Mouse (Mus musculus) liver, postnatal 0 days (tissue): ENCODE measurements around the gene Farsa. TPM values are rescaled to one million over a fixed set of nuclear protein-coding genes. Genes with fewer than 3 reads are reported as not detected.

Source experiments
- ATAC-seq: fragments of 200-750 bp; cut with Nextera tagmentation; 2 replicates; pipeline ENCODE4 v1.8.0; 2017; ENCODE audit warnings: mild to moderate bottlenecking, moderate library complexity
- DNase-seq: peaks from one replicate; pipeline ENCODE4 v3.0.0-alpha.2; 2016
- H3K27ac ChIP-seq: fragments of 300-500 bp; sonication (generic); 2 replicates; pipeline ENCODE4 v1.5.1; 2014; ENCODE audit warnings: antibody characterized with exemption, moderate library complexity, mild to moderate bottlenecking, low read depth
- H3K27me3 ChIP-seq: fragments of 300-500 bp; sonication (generic); 2 replicates; pipeline ENCODE4 v1.6.1; 2014; ENCODE audit warnings: low read length, control low read depth, mixed read lengths; ENCODE audit not compliant: insufficient read depth
- H3K36me3 ChIP-seq: fragments of 300-500 bp; sonication (generic); replicated peaks from 2 replicates; pipeline ENCODE4 v1.6.1; 2014; ENCODE audit warnings: mild to moderate bottlenecking, control low read depth, low read length, moderate library complexity, mixed read lengths; ENCODE audit not compliant: insufficient read depth
- H3K4me1 ChIP-seq: fragments of 300-500 bp; sonication (generic); 2 replicates; pipeline ENCODE4 v1.6.1; 2014; ENCODE audit warnings: antibody characterized with exemption, mild to moderate bottlenecking, control low read depth; ENCODE audit not compliant: insufficient read depth
- H3K4me2 ChIP-seq: fragments of 300-500 bp; sonication (generic); 2 replicates; pipeline ENCODE4 v1.6.1; 2014; ENCODE audit warnings: low read depth, mild to moderate bottlenecking, low read length, moderate library complexity, mixed read lengths
- H3K4me3 ChIP-seq: fragments of 300-500 bp; sonication (generic); 2 replicates; pipeline ENCODE4 v1.5.1; 2014; ENCODE audit warnings: low read depth, low read length
- H3K9ac ChIP-seq: fragments of 300-500 bp; sonication (generic); replicated peaks from 2 replicates; pipeline ENCODE4 v1.6.1; 2014; ENCODE audit warnings: mild to moderate bottlenecking, moderate library complexity
- H3K9me3 ChIP-seq: fragments of 300-500 bp; sonication (generic); 2 replicates; pipeline ENCODE4 v1.6.1; 2016; ENCODE audit warnings: mild to moderate bottlenecking, control low read depth, low read length, mixed read lengths
- CTCF ChIP-seq: sonication (generic); IDR thresholded peaks from 2 replicates; pipeline ENCODE4 v1.5.1; 2016; ENCODE audit warnings: antibody characterized with exemption, low read depth
- EP300 ChIP-seq: IDR thresholded peaks from 2 replicates; pipeline ENCODE4 v1.6.1; 2016; ENCODE audit warnings: antibody characterized with exemption, low read depth, mild to moderate bottlenecking
- WGBS: fragments of 180-500 bp; shearing (Covaris S2); extraction: QIAGEN DNeasy Blood & Tissue Kit; methylation state at CpG from one replicate; pipeline ENCODE4 v1.1.7; 2014; ENCODE audit not compliant: insufficient replicate concordance; 5-methylcytosine and 5-hydroxymethylcytosine counted together
- polyA plus RNA-seq: library from polyadenylated mRNA; unstranded; fragments of >200 nt; fragmentation: Nextera tagmentation; extraction: Ambion mirVana; gene quantifications from 2 replicates; pipeline ENCODE4 v1.2.1, GENCODE M21; 2015

The Farsa gene
- polyA plus RNA-seq, result 30.3 and 33.6 TPM in 2 replicates

- H3K27me3 ChIP-seq, result no peaks in the 10 kb centered on the region
- peak within 1 kb of the TSS; percentile 89 for H3K4me3 ChIP-seq
- H3K9me3 ChIP-seq, result no peaks in the 10 kb centered on the region
- peaks cover 14% of the 10 kb centered on the region for H3K4me1 ChIP-seq
- peak within 1 kb of the TSS; percentile 87 for H3K4me2 ChIP-seq
- TF ChIP-seq EP300 (no peak), CTCF (no peak)
- ATAC-seq (peak; percentile 96), DNase-seq (peak; percentile 94)
- peak within 1 kb of the TSS; percentile 92 for H3K27ac ChIP-seq
- WGBS, result 1% methylated on average over 39 of the region's 39 CpGs
- peaks cover 26% of the 10 kb centered on the region for H3K36me3 ChIP-seq
- H3K9ac ChIP-seq, result peak within 1 kb of the TSS; percentile 83
Measured at GRCm38 (mm10) chr8:84856864-84857441, at the start of gene Farsa. Gene Farsa (plus strand): TSS chr8:84856989.

GRCm38 (mm10) chr8:84809109-84809940 lies 47.5 kb upstream of the Farsa start:
- Histone ChIP-seq H3K4me2 (no peak overlapping the region), H3K4me3 (no peak overlapping the region), H3K27me3 (peaks cover 16% of the 10 kb centered on the region), H3K9ac (no peak overlapping the region), H3K36me3 (no peaks in the 10 kb centered on the region), H3K9me3 (no peaks in the 10 kb centered on the region), H3K27ac (no peak overlapping the region), H3K4me1 (peaks cover 7% of the 10 kb centered on the region)
- DNase-seq (no peak), ATAC-seq (no peak)
- no peak for TF ChIP-seq EP300
- TF ChIP-seq CTCF, result no peak
- 70% methylated on average over 12 of the region's 12 CpGs for WGBS

GRCm38 (mm10) chr8:84809941-84810280 lies 46.9 kb upstream of the Farsa start:
- 76% methylated on average over 5 of the region's 5 CpGs for WGBS
- TF ChIP-seq CTCF (no peak), EP300 (no peak)
- no peak overlapping the region for H3K27ac ChIP-seq
- no peaks in the 10 kb centered on the region for H3K36me3 ChIP-seq
- H3K9me3 ChIP-seq, result no peaks in the 10 kb centered on the region
- H3K4me3 ChIP-seq, result no peak overlapping the region
- H3K9ac ChIP-seq, result no peak overlapping the region
- peaks cover 7% of the 10 kb centered on the region for H3K4me1 ChIP-seq
- peaks cover 16% of the 10 kb centered on the region for H3K27me3 ChIP-seq
- no peak overlapping the region for H3K4me2 ChIP-seq
- ATAC-seq (no peak), DNase-seq (no peak)

GRCm38 (mm10) chr8:84810896-84811295 lies 45.9 kb upstream of the Farsa start:
- Histone ChIP-seq H3K27me3 (peaks cover 14% of the 10 kb centered on the region), H3K4me1 (peaks cover 15% of the 10 kb centered on the region), H3K36me3 (no peaks in the 10 kb centered on the region), H3K9me3 (no peaks in the 10 kb centered on the region), H3K9ac (no peak overlapping the region), H3K4me2 (peak overlapping the region; percentile 68), H3K4me3 (peak overlapping the region; percentile 38), H3K27ac (no peak overlapping the region)
- peak; percentile 67 for ATAC-seq
- peak; percentile 88 for TF ChIP-seq CTCF
- no peak for TF ChIP-seq EP300
- under 1% methylated on average over 23 of the region's 32 CpGs for WGBS
- peak; percentile 94 for DNase-seq

GRCm38 (mm10) chr8:84811303-84811702 lies 45.5 kb upstream of the Farsa start:
- Histone ChIP-seq H3K4me3 (peak overlapping the region; percentile 38), H3K4me2 (peak overlapping the region; percentile 68), H3K27ac (no peak overlapping the region), H3K27me3 (peaks cover 14% of the 10 kb centered on the region), H3K9ac (no peak overlapping the region), H3K4me1 (peaks cover 15% of the 10 kb centered on the region), H3K9me3 (no peaks in the 10 kb centered on the region), H3K36me3 (no peaks in the 10 kb centered on the region)
- WGBS, result 37% methylated on average over 10 of the region's 10 CpGs
- DNase-seq (no peak), ATAC-seq (no peak)
- no peak for TF ChIP-seq CTCF
- no peak for TF ChIP-seq EP300

GRCm38 (mm10) chr8:84813059-84813458 lies 43.7 kb upstream of the Farsa start:
- WGBS, result 2% methylated on average over 5 of the region's 5 CpGs
- Histone ChIP-seq H3K36me3 (no peaks in the 10 kb centered on the region), H3K9me3 (no peaks in the 10 kb centered on the region), H3K27me3 (peaks cover 14% of the 10 kb centered on the region), H3K27ac (no peak overlapping the region), H3K4me1 (peaks cover 15% of the 10 kb centered on the region), H3K4me3 (no peak overlapping the region), H3K4me2 (no peak overlapping the region), H3K9ac (no peak overlapping the region)
- ATAC-seq (no peak), DNase-seq (peak; percentile 88)
- no peak for TF ChIP-seq EP300
- TF ChIP-seq CTCF, result peak; percentile 94
